Mouse (Mus musculus) embryonic fibroblast, embryonic 13.5 days (primary cell): ENCODE measurements at regions not wholly inside any gene's neighbourhood (a gene's known extent, or its start where the extent isn't known, plus 50 kb on each side); places are given as distances from the start of the nearest gene placed in this dataset.

Experiments used
- CTCF ChIP-seq: IDR thresholded peaks from 2 replicates; pipeline ENCODE4 v1.5.1; 2011; ENCODE audit warnings: mild to moderate bottlenecking, control low read depth, low read length, moderate library complexity, borderline replicate concordance; ENCODE audit not compliant: insufficient read depth
- POLR2A ChIP-seq: IDR thresholded peaks from 2 replicates; pipeline ENCODE4 v1.6.1; 2011; ENCODE audit warnings: low read depth, mild to moderate bottlenecking, control low read depth, low read length, moderate library complexity

DNA sequence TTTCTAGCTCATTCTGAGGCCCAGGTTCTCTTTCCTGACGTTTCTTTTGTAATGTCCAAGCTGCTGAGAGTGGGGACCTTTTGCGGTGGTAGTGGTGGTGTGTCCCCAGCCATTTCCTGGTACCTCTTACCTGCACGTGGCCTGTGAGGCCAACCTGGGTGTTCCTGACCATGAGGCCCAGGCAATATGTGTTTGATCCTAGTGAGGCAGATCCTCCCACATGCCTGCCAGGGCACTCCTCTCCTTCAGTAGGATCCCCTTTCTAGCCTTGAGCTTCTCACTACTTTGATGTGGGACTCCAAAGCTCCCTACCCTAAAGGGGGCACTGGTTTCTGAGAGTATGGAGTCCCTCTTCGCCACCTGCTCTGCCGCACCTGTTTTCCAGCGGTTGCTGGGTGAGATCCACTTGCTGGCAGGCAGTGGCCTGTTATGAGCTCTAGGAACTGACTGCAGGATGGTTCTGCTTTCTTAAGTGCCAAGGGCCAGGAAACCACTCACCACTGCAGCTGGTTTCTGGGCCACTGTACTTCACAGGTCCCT lies 90.6 kb downstream of the Asb1 start:
- TF ChIP-seq CTCF (no peak), POLR2A (no peak)
